Mouse (Mus musculus) hindlimb bud, embryonic 11.5 days (tissue): ENCODE measurements around the gene Prkca.
A peak's percentile ranks its signal among the peaks of the same experiment; 100 is the strongest.

Experiments used
- DNase-seq: peaks from one replicate; pipeline ENCODE4 v3.0.0-alpha.2; 2012; ENCODE audit warnings: low read depth, low spot score; ENCODE audit errors: extremely low spot score

Gene Prkca

GRCm38 (mm10) chr11:108170107-108170506, 173.6 kb downstream of the Prkca start:
- no peak for DNase-seq

- DNase-seq, result no peak
Observed at GRCm38 (mm10) chr11:108165725-108166124, 178.0 kb downstream of the Prkca start.

- no peak for DNase-seq
Observed at GRCm38 (mm10) chr11:108162639-108163038, 181.1 kb downstream of the Prkca start.

- DNase-seq, result no peak
Observed at GRCm38 (mm10) chr11:108162110-108162509, 181.6 kb downstream of the Prkca start.

GRCm38 (mm10) chr11:108160056-108160455, 183.7 kb downstream of the Prkca start:
- DNase-seq, result no peak

- no peak for DNase-seq
Observed at GRCm38 (mm10) chr11:108158046-108158445, 185.7 kb downstream of the Prkca start.

- DNase-seq, result no peak
Observed at GRCm38 (mm10) chr11:108157074-108157473, 186.7 kb downstream of the Prkca start.

- DNase-seq, result no peak
Observed at GRCm38 (mm10) chr11:108156107-108156506, 187.6 kb downstream of the Prkca start.

GRCm38 (mm10) chr11:108155088-108155580, 188.6 kb downstream of the Prkca start:
- DNase-seq, result no peak

GRCm38 (mm10) chr11:108153997-108154841, 189.5 kb downstream of the Prkca start:
- no peak for DNase-seq

- no peak for DNase-seq
Observed at GRCm38 (mm10) chr11:108152591-108152990, 191.1 kb downstream of the Prkca start.

GRCm38 (mm10) chr11:108150410-108150809, 193.3 kb downstream of the Prkca start:
- DNase-seq, result no peak

- DNase-seq, result no peak
Observed at GRCm38 (mm10) chr11:108149187-108149586, 194.5 kb downstream of the Prkca start.

GRCm38 (mm10) chr11:108148491-108148890, 195.2 kb downstream of the Prkca start:
- DNase-seq, result no peak

GRCm38 (mm10) chr11:108145752-108146496, 197.8 kb downstream of the Prkca start:
- no peak for DNase-seq

GRCm38 (mm10) chr11:108145128-108145527, 198.6 kb downstream of the Prkca start:
- no peak for DNase-seq

GRCm38 (mm10) chr11:108143739-108144138, 200.0 kb downstream of the Prkca start:
- no peak for DNase-seq

GRCm38 (mm10) chr11:108140028-108140427, 203.7 kb downstream of the Prkca start:
- no peak for DNase-seq

GRCm38 (mm10) chr11:108136341-108136740, 207.4 kb downstream of the Prkca start:
- DNase-seq, result no peak

GRCm38 (mm10) chr11:108135407-108136159, 208.1 kb downstream of the Prkca start:
- no peak for DNase-seq

GRCm38 (mm10) chr11:108128593-108128992, 215.1 kb downstream of the Prkca start:
- peak; percentile 53 for DNase-seq
